Mouse (Mus musculus): ENCODE measurements around the gene Col6a1.
"Not testable (repeated sequence)": the region's sequence is repeated elsewhere in the genome, so short reads cannot be mapped to it uniquely, and the experiment has no call there.

Col6a1 gene

DNA sequence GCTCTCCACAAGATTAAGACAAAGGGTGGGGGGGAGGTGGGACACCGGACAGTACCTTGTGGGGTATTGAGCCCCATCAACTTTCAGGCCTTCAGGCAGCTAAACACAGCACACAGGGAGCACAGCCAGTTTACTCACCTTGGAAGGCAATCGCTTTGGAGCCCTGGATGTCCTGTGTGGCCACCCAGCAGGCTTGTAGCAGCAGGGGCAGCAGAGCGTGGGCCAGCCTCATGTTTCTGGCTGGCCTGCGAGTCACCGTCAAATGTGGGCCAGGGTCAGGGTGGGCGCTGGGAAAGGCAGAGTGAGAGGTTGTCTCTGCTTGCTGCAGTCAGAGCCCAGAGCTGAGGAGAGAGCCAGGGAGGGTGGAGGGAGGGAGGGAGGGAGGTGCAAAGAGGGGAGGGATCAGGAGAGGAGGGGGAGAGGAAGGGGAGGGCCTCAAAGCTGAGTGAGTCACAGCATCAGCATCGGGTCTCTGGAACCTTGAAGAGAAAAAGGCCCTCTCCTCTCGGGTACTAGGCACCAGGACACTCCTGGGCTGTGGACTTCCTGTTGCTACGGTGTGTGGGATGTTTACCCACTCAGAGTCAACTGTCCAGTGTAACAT is at the start of gene Col6a1:
Col6a1 (minus strand) TSS at position 487 of the 604 bp plus-strand sequence.
- DNase-seq = peak; percentile 29 to 34

DNA sequence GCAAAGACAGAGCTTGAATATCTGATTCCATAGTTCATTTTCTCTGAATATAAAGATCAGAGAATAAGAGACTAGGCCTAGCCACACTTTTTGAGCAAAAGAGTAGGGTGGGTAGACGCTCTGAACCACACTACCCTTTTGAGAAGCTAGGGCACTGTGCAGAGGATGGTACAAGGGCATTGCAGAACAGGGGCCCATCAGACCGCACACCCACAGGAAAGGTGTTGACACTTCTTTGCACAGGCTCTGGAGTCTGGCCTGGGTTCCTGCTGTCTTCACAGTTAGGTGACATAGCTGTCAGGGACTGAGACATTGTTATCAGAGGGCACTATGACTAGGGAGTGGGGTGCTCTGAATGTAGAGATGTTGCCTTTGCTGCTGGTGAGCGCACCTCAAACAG is 45.7 kb upstream of the Col6a1 start:
- DNase-seq = no peak

DNA sequence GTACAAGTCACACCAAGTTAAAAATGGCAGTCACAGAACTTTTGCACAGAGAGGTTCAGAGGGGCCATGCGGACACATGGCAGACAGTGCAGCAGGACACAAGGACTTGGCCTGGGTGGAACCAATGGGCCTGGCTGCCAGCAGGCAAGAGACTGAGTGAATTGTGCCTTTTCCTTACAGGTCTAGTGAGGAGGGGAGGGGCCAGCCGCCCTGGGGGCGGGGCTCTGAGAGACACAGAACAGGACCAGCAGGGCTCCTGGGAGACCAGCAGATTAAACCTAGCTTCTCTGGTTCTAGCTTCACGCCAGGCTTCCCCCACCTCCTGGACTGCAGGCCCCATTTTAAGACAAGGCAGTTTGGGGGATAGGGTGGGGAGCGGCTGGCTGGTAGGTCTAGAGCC is 45.1 kb upstream of the Col6a1 start:
- DNase-seq = no peak

DNA sequence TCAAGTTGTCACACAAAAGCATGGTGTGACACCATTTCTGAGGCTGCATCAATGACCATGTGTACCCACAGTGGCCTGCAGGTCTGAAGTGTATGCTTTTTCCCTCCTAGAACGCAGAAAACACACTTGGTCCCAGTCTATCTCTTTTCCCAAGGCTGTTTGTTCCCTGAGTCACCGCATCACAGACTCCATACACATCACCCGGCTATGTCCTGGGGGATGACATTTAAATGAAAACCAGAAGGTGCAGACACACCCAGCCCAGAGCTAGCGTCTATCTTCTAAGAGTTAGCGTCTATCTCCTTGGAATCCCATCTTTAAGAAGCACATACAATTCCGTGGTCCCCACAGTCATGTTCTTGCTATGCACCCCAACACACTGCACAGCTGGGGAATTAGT is 43.6 kb upstream of the Col6a1 start:
- DNase-seq = no peak

DNA sequence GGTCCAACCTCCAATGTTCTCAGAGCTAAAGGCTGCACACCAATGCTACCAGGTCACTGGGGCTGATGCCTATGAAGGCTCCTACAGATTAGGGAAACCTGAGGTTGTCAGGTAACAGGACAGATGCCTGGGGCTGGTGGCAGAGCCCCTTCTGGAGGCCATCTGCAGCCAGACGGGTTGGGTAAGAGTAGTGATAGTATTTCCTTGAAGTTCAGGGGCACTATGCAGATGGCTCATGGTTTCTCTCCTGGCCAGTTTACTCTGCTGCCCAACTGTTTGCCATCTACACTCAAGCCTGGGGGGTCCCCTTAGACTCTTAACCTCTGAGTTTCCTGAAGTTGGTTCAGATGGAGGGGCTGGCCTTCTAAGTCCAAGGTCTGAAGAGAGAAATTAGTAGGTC is 40.2 kb upstream of the Col6a1 start:
- DNase-seq = no peak

DNA sequence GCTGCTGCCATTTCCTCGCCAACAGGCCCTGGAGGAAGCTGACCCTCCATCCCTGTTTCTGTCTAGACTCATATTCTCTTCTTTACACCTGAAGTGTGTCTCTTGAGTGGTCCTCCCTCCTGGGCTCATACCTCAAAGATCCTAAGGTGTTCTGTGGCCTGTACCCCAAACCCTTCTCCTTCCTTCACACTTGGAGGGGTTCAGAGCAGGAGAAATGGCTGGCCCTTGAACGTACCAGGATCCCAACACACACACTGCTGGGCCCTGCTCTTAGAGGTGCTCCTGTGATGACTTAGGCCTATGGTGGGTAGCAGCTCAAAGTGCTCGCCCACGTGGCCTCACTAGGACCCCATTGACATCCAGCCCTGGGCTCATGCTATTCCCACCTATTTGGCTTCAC is 39.0 kb upstream of the Col6a1 start:
- DNase-seq = no peak

DNA sequence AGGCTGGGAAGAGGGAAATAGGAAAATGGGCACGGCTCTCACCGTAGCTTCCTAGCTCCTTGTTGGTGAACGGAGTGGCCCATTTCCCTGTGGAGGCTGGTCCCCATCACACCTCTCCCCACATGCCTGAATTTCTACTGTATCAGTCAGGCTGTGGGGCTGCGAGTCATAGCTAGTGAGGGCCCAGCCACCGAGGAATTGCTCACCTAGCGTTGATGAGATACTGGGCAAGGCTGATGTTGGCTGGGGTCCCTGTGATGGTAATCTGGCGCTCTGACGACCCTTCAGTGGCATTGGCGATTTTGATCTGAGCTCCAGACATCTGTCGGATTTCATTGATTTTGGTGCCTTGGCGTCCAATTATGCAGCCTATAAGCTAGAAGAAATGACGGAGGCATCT is 37.0 kb upstream of the Col6a1 start:
- peak in 1 of 2 experiments; percentile 9 for DNase-seq

DNA sequence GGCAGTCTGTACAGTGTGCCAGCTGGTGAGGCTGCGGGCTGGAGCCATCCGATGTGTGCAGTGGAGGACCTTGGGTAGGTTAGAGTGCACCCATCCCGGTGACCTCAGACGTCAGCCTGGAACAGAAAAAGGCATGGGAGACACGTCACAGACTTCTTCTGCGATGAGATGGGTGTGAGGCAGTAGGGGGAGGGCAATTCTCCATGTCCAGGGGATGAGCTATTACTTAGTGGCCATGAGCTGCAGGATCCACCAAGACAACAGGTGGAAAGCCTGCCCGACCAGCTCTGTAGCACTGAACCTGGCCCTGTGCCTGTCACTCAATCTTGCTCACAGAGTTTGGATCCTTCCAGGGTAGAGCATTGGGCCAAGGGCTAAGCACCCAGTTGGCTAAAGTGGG is 36.4 kb upstream of the Col6a1 start:
- DNase-seq = peak in 1 of 2 experiments; percentile 26

DNA sequence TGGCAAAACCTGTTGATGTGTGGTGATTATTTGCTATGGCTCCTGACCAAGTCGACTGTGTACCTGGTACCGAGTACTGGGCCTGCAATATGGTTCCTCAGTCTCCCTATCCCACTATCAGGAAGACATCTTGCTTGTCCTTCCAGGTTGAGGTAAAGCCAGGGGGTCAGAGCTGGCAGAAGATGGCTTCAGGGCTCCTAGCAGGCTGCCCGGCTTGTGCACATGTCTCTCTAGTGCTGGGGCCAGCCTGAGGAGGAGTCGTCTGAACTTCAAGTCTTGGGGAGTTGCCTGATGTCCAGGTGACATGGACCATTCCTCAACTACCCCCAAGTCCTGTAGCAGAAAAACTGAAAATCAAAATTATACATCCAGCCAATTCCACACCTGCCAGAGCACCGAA is 33.9 kb upstream of the Col6a1 start:
- peak in 1 of 2 experiments; percentile 1 for DNase-seq

DNA sequence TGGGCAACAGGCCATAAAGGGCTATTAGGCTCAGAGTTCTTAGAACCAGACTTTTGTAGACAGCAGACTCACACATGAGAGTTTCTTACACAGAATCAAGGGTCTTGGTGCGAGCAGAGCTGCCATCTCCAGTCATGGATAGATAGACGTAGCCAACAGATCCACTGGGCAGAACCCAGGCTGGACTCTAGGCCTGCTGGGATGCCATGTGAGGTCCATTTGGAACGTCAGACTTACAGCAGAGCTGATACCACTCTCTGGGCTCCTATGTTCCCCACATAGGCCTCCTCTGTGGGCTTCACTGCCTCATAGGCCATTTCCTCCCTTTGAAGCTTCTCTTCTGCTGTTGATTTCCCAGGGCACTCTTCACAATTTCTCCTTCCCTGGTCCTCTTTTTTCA is 27.7 kb upstream of the Col6a1 start:
- no peak for DNase-seq

DNA sequence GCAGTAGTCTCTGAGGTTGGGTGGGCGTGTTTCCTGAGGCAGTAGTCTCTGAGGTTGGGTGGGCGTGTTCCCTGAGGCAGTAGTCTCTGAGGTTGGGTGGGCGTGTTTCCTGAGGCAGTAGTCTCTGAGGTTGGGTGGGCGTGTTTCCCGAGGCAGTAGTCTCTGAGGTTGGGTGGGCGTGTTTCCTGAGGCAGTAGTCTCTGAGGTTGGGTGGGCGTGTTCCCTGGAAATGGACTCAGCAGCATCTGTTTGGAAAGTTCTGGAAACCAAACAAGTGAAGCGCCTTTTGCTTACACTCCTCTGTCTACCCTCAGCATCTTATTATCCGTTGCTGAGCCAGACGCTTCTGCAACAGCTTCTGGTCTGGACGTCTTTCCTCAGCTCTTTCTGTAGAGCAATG is 18.3 kb upstream of the Col6a1 start:
- not testable (repeated sequence) for DNase-seq

DNA sequence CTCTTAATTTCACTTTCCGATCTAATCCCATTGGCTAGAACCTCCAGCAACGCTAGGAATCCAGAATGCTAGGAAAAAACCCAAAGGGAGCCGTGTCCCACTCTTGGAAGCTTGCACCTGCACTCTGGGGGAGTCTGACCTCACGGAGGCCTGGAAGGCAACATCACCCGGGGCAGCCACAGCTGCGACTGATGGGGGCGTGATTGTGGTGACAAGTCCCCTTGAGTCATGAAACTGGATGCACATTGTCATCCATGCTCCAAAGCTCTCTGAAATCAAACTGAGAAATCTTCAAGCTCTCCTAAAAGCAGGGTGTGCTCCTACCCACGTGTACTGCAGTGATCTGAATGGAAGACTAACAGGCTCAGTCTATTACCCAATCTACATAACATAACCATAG is 10.8 kb upstream of the Col6a1 start:
- no peak for DNase-seq

DNA sequence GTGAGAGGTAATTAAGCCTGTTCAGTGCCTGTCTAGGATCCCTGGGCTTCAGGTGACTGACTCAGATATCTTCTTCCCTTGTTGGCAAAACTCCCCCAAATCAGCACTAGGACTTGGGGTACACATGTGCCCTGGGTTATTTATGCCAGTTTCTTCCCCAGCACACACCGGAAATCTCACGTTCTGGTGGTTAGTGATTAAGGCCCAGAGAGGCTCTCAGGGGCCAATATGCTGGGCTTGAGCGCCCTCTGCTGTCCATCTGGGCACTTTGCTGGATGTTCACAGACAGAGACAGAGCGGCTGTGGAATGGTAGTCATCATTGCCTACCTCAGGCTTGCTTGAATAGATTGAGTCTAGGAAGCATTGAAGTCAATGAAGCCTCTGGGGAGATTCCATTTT is 9.0 kb upstream of the Col6a1 start:
- DNase-seq = peak; percentile 90 to 93

DNA sequence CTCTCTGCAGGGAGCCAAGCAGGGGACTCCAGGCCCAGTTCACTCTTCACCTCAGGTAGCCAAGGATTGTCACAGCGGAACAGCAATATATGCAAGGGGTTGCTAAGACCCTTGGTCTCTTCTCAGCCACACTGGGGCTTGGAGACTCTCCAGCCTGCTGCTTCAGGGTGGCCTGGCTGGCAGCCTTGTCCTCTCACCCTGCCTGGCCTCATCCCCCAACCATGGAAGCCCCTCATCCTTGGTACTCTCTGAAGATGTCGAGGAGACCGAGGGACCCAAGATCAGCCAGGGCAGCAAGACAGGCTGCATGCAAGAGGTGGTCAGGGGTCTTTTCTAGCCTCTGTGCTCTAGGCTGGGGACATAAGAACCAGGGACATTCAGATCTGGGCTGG is 7.7 kb upstream of the Col6a1 start:
- DNase-seq = no peak

DNA sequence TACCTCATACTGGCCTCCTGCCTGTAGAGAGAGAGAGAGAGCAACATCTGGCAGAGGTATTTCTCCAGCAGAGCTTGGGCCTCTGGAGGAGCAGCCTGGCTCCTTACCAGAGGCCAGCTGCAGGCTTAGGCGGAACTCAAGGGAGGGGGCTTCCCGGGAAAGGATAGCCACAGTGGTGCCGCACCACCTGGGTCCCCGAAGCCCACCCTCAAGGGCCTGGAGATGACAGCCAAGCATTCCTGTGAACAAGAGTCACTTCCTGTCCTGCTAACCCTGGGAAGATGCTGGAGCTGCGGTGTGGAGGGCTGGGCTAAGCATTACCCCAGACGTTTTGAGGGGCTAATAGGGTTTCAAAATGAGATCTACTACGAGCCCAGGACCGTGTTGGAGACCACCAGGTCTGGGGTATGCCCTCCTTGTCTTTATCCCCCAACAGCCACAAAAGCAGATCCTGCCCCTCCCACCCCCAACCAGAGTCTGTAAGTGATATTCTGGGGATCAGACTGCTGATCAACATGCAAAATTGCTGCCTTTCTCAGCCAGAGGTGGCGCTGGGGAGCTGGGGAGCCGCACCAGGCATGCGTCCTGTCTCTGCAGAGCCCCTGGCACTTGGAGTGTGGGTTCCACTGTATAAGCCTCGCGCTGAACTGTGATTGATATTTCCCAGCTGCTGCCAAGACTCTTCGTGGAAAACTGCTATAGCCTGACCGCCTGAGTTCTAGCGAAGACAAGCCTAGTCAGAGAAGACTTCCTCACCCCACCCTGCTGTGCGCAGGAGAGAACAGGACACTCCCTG is 7.1 kb upstream of the Col6a1 start:
- DNase-seq = peak; percentile 87 to 90

DNA sequence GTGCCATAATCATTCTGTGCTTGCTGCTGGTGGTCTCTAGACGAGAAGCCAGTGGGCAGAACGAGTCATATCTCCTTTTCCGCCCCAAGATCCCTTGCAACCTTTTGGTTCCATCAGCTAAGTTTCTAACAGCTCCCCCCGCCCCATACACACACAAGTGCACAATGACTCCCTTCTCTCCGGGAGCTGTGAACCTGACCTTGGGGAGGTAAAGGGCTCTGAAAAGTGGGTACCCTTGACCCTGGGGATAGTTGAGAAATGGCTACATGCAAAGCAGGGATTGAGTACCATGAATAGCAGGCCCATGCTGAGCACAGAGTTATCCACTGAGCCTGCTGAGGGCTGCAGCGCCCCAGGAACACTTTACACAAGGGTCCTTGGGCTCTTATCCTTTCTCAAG is 6.4 kb upstream of the Col6a1 start:
- DNase-seq = no peak

DNA sequence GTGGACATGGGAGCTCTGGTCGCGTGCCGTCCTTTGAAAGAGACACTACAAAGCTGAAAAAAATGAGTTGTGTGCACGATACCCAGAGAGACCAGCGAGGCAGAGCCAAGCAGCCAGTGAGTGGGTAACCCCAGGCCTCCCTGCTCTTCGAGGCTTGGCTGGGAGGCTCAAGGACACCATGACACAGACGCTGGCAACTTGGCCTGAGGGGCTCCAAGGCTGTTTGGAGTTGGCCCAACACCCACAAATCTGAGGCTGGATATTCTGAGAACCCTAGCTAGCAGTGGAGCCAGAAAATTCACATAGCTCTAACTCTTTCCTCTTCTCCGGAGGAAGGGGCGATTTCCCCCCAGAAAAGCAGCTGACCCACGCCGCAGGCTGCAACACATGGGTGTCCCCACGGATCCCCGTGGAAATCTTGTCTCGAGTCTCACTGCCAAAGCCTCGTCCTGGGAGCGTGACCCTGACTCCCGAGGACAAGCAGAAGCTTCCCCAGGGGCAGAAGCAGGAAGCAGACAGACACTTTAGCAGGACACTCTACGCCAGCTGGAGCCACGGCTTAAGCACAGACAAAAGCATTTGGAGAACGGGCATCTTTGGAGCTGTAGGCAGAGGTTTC is 5.8 kb upstream of the Col6a1 start:
- DNase-seq = no peak

DNA sequence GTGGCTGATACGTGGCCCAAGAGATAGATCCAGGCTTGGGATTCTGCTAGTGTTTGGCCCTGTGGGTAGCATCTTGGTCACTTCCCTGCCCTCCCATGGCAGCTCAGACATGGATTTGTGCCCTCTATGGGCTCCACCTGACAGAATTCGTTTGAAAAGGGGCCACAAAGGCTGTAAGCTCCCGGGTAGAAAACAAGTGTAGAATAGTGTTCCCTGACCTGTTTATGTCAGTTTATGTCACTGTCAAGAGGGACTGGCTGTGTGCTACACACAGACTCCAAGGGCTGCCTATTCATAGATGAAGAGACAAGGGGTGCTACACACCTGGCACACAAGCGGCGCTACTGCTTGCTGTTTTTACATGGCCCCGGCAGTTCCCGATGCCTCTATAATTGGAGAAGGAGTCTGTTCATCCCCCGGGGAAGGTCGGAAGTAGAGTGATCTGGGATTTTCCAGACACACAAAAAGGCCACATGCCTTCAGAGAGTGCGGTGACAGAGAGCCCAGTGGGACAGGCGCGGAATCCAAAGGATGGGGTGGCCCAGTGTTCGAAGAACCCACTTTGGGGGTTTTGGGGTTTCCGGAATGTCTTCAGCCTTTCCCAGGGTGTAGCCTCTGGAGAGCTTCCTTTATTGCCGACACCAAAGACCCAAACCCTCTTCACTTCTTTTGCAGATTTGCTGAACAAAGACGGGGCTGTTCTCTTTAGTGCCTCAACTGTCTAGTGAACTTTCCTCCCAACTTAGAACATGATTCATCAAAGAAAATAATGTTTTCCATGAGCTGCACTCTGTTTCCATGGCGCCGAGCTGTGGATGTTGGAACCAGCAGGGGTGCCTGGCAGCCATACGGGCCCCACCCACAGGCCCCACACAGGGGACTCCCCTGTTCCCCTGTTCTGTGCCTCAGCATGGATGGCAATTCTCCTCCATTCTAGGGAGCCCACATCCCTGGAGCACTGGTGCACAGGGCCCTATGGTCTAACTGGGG is 4.0 kb upstream of the Col6a1 start:
- no peak for DNase-seq

DNA sequence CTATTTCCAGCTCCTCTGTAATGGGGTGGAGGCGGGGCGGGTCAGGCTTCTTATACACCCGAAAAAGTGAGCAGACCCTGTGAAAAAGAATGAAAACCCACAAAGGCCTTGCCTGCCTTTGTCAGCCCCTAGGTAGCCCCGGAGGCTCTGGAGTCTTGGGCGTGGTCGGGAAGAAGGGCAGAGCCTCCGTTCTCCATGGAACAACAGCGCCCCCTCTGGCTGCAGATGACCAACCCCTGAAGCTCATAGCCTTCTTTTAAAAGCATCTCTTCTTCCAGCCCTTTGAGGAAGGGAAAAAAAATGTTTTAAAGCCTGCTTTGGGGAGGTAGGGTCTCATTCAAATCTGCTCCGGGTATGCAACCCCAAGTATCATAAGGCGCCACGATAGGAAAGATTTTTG is 2.4 kb upstream of the Col6a1 start:
- peak; percentile 90 to 94 for DNase-seq

DNA sequence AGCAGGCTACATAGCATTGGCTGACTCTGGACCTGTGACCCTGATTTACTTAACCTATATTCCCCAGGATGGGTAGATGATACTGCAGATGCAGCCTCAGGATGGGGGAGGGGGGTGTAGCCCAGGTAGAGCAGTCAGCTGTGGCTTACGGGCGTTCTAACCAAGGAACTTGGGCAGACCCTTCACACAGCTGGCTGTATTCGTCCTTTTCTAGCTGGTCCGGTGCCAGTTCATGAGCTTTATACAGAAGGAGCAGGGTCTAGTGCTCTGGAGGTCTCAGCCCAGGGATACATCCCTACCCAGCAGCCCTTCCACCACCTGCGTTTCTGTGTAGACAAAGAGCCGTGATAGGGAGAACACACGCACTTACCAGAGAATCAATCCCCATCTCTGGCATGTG is 1.3 kb upstream of the Col6a1 start:
- no peak for DNase-seq

DNA sequence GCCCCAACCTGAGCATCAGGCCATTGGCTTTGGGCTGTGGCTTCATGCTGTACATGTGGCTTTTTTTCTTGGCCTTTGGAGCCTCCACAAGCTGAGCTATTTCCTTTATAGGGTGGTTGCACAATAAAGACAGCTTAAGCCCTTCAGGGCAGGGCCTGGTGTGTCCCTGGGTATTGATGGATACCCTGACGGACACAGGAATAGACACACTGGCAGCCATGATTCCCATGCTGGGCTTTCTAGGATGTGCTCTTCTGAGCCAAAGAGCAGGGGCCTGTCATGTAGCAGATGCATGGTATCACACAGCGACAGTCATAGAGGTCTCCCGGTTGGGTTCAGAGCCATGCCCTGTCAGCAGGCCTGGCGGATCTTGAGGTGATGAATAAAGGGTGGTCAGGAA is 898 bp upstream of the Col6a1 start:
- DNase-seq = no peak

DNA sequence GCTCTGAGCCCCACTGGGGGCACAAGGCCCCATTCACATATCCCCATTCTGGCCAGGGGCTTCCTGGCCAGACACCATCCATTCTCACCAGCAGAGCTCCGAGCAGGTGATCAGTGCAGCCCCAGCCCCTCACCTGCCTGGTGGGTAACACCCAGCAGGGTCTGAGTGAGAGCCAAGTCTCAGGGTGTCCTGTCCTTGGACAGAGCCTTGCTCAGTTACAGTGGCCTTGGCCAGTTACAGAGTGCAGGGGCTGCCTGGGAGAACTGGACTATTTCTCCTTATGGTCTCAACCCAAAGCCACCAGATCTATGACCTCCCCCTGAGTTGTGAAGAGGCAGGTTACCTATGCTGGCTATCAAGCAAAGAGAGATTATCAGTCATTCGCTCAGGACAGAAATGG is 871 bp downstream of the Col6a1 start:
- DNase-seq = no peak

DNA sequence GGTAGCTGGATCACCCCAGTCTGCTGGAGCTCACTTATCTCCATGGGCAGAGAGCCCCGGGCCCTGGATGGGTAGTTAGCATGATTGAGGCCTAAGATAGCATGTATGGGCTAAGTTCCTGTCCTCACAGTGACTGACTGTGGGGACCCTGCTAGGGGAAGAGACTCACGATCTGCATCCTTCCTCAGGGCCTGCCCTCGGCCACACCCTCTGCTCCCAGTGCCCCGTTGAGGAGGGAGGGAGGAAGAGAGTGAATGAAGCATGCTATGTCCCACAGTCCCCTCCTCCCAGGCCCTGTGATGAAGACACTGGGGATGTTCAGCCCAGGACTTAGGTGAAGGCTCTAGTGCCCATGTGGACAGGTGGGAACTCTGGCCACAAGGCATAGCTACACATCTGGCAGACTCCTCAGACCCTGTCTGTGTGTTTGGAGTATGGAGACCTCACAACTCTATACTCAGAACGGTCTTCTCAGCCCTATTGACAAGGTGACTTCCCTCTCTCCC is 1.7 kb downstream of the Col6a1 start:
- no peak for DNase-seq
